Mouse (Mus musculus): ENCODE results near the gene Hhat. TPM values are rescaled to one million over a fixed set of nuclear protein-coding genes. Genes with fewer than 3 reads are reported as not detected.
A peak's percentile ranks its signal among the peaks of the same experiment; 100 is the strongest.

Gene Hhat
- polyA plus RNA-seq, 1 experiment from 2014 or later: 3.5 TPM

- no peaks in the 10 kb centered on the region for H3K9me3 ChIP-seq
- H3K4me3 ChIP-seq: no peak overlapping the region
- no peak overlapping the region for H3K4me2 ChIP-seq
- no peaks in the 10 kb centered on the region for H3K36me3 ChIP-seq
- no peak overlapping the region for H3K9ac ChIP-seq
- H3K27ac ChIP-seq (replicated peaks): no peak overlapping the region
- H3K4me1 ChIP-seq (replicated peaks): no peaks in the 10 kb centered on the region; the same call in 1 of the 2 replicates
- 31% methylated on average over 5 of the region's 5 CpGs for WGBS
- ATAC-seq (ENCODE audit: low FRiP score, low read depth): no peak
- no peaks in the 10 kb centered on the region for H3K27me3 ChIP-seq
These were observed 166.6 kb downstream of the Hhat start for GRCm38 (mm10) chr1:192604413-192604812.

GRCm38 (mm10) chr1:192603556-192603955 is 167.5 kb downstream of the Hhat start:
- Histone ChIP-seq H3K9ac (no peak overlapping the region), H3K27me3 (no peaks in the 10 kb centered on the region), H3K4me1 (replicated peaks) (no peaks in the 10 kb centered on the region; the same call in 1 of the 2 replicates), H3K4me2 (no peak overlapping the region), H3K9me3 (no peaks in the 10 kb centered on the region), H3K27ac (replicated peaks) (no peak overlapping the region), H3K36me3 (no peaks in the 10 kb centered on the region), H3K4me3 (no peak overlapping the region)
- 52% methylated on average over 7 of the region's 7 CpGs for WGBS
- ATAC-seq (ENCODE audit: low FRiP score, low read depth): no peak

GRCm38 (mm10) chr1:192601206-192601605 is 169.8 kb downstream of the Hhat start:
- WGBS: 90% methylated on average over 3 of the region's 3 CpGs
- no peaks in the 10 kb centered on the region for H3K27me3 ChIP-seq
- H3K4me3 ChIP-seq: no peak overlapping the region
- H3K9me3 ChIP-seq: no peaks in the 10 kb centered on the region
- H3K27ac ChIP-seq (replicated peaks): no peak overlapping the region
- H3K4me2 ChIP-seq: no peak overlapping the region
- no peaks in the 10 kb centered on the region for H3K36me3 ChIP-seq
- ATAC-seq (ENCODE audit: low FRiP score, low read depth): no peak
- H3K9ac ChIP-seq: no peak overlapping the region
- H3K4me1 ChIP-seq (replicated peaks): no peaks in the 10 kb centered on the region; the same call in 1 of the 2 replicates

GRCm38 (mm10) chr1:192599746-192600145 is 171.3 kb downstream of the Hhat start:
- H3K27ac ChIP-seq (replicated peaks): no peak overlapping the region
- H3K4me1 ChIP-seq (replicated peaks): no peaks in the 10 kb centered on the region; the same call in 1 of the 2 replicates
- no peak for ATAC-seq (ENCODE audit: low FRiP score, low read depth)
- no peaks in the 10 kb centered on the region for H3K36me3 ChIP-seq
- 92% methylated on average over 7 of the region's 7 CpGs for WGBS
- no peaks in the 10 kb centered on the region for H3K27me3 ChIP-seq
- no peak overlapping the region for H3K9ac ChIP-seq
- no peaks in the 10 kb centered on the region for H3K9me3 ChIP-seq
- H3K4me2 ChIP-seq: no peak overlapping the region
- no peak overlapping the region for H3K4me3 ChIP-seq

- Histone ChIP-seq H3K9ac (no peak overlapping the region), H3K4me3 (no peak overlapping the region), H3K9me3 (no peaks in the 10 kb centered on the region), H3K4me1 (replicated peaks) (no peaks in the 10 kb centered on the region), H3K4me2 (no peak overlapping the region), H3K36me3 (no peaks in the 10 kb centered on the region), H3K27me3 (no peaks in the 10 kb centered on the region), H3K27ac (replicated peaks) (no peak overlapping the region)
- ATAC-seq (ENCODE audit: low FRiP score, low read depth): peak; percentile 77; the same call in 1 of the 2 replicates
- WGBS: 41% methylated on average over 2 of the region's 2 CpGs
These were observed 172.6 kb downstream of the Hhat start for GRCm38 (mm10) chr1:192598380-192598779.

- H3K4me2 ChIP-seq: no peak overlapping the region
- 83% methylated on average over 4 of the region's 4 CpGs for WGBS
- H3K27me3 ChIP-seq: no peaks in the 10 kb centered on the region
- no peak for ATAC-seq (ENCODE audit: low FRiP score, low read depth)
- no peak overlapping the region for H3K4me3 ChIP-seq
- no peaks in the 10 kb centered on the region for H3K36me3 ChIP-seq
- H3K4me1 ChIP-seq (replicated peaks): no peaks in the 10 kb centered on the region
- no peak overlapping the region for H3K27ac ChIP-seq (replicated peaks)
- no peak overlapping the region for H3K9ac ChIP-seq
- H3K9me3 ChIP-seq: no peaks in the 10 kb centered on the region
These were observed 175.6 kb downstream of the Hhat start for GRCm38 (mm10) chr1:192595426-192595825.

- no peaks in the 10 kb centered on the region for H3K9me3 ChIP-seq
- H3K36me3 ChIP-seq: no peaks in the 10 kb centered on the region
- ATAC-seq (ENCODE audit: low FRiP score, low read depth): no peak
- WGBS: 54% methylated on average over 3 of the region's 3 CpGs
- no peaks in the 10 kb centered on the region for H3K27me3 ChIP-seq
- no peak overlapping the region for H3K4me2 ChIP-seq
- H3K27ac ChIP-seq (replicated peaks): no peak overlapping the region
- H3K9ac ChIP-seq: no peak overlapping the region
- H3K4me1 ChIP-seq (replicated peaks): no peaks in the 10 kb centered on the region
- no peak overlapping the region for H3K4me3 ChIP-seq
These were observed 177.5 kb downstream of the Hhat start for GRCm38 (mm10) chr1:192593492-192593891.

- Histone ChIP-seq H3K4me2 (no peak overlapping the region), H3K27ac (replicated peaks) (no peak overlapping the region), H3K4me1 (replicated peaks) (no peaks in the 10 kb centered on the region), H3K27me3 (no peaks in the 10 kb centered on the region), H3K4me3 (no peak overlapping the region), H3K36me3 (no peaks in the 10 kb centered on the region), H3K9me3 (no peaks in the 10 kb centered on the region), H3K9ac (no peak overlapping the region)
- no peak for ATAC-seq (ENCODE audit: low FRiP score, low read depth)
- 88% methylated on average over 9 of the region's 9 CpGs for WGBS
These were observed 183.6 kb downstream of the Hhat start for GRCm38 (mm10) chr1:192587451-192587850.

- Histone ChIP-seq H3K4me3 (no peak overlapping the region), H3K36me3 (no peaks in the 10 kb centered on the region), H3K27me3 (no peaks in the 10 kb centered on the region), H3K27ac (replicated peaks) (no peak overlapping the region), H3K9ac (no peak overlapping the region), H3K4me2 (no peak overlapping the region), H3K9me3 (no peaks in the 10 kb centered on the region), H3K4me1 (replicated peaks) (no peaks in the 10 kb centered on the region)
- no peak for ATAC-seq (ENCODE audit: low FRiP score, low read depth)
These were observed 185.7 kb downstream of the Hhat start for GRCm38 (mm10) chr1:192585289-192585688.

GRCm38 (mm10) chr1:192582921-192583320 is 188.1 kb downstream of the Hhat start:
- ATAC-seq (ENCODE audit: low FRiP score, low read depth): no peak
- Histone ChIP-seq H3K27me3 (no peaks in the 10 kb centered on the region), H3K27ac (replicated peaks) (no peak overlapping the region), H3K4me1 (replicated peaks) (no peaks in the 10 kb centered on the region), H3K9me3 (no peaks in the 10 kb centered on the region), H3K9ac (no peak overlapping the region), H3K4me2 (no peak overlapping the region), H3K36me3 (no peaks in the 10 kb centered on the region), H3K4me3 (no peak overlapping the region)
- WGBS: 87% methylated on average over 2 of the region's 2 CpGs

GRCm38 (mm10) chr1:192564691-192565090 is 206.3 kb downstream of the Hhat start:
- H3K27me3 ChIP-seq: no peaks in the 10 kb centered on the region
- H3K4me2 ChIP-seq: no peak overlapping the region
- ATAC-seq (ENCODE audit: low FRiP score, low read depth): no peak
- 0 out of 2 replicates have a peak, but pooled peaks cover 3% of the 10 kb centered on the region for H3K9me3 ChIP-seq
- no peak overlapping the region for H3K9ac ChIP-seq
- no peaks in the 10 kb centered on the region for H3K36me3 ChIP-seq
- no peak overlapping the region for H3K4me3 ChIP-seq
- no peaks in the 10 kb centered on the region for H3K4me1 ChIP-seq (replicated peaks)
- H3K27ac ChIP-seq (replicated peaks): no peak overlapping the region

GRCm38 (mm10) chr1:192559341-192559740 is 211.7 kb downstream of the Hhat start:
- H3K4me2 ChIP-seq: no peak overlapping the region
- ATAC-seq (ENCODE audit: low FRiP score, low read depth): no peak

GRCm38 (mm10) chr1:192557978-192558594 is 212.9 kb downstream of the Hhat start:
- ATAC-seq (ENCODE audit: low FRiP score, low read depth): peak; percentile 79; the same call in 1 of the 2 replicates
- H3K27me3 ChIP-seq: no peaks in the 10 kb centered on the region
- H3K4me3 ChIP-seq: no peak overlapping the region
- no peaks in the 10 kb centered on the region for H3K9me3 ChIP-seq
- H3K9ac ChIP-seq: no peak overlapping the region
- H3K27ac ChIP-seq (replicated peaks): no peak overlapping the region
- WGBS: 32% methylated on average over 5 of the region's 5 CpGs
- no peaks in the 10 kb centered on the region for H3K36me3 ChIP-seq
- H3K4me2 ChIP-seq: no peak overlapping the region
- no peaks in the 10 kb centered on the region for H3K4me1 ChIP-seq (replicated peaks)

More at GRCm38 (mm10) chr1:192559341-192559740, 211.7 kb downstream of the Hhat start:
- no peaks in the 10 kb centered on the region for H3K36me3 ChIP-seq
- no peaks in the 10 kb centered on the region for H3K27me3 ChIP-seq
- H3K4me1 ChIP-seq (replicated peaks): no peaks in the 10 kb centered on the region
- H3K9me3 ChIP-seq: no peaks in the 10 kb centered on the region
- H3K4me3 ChIP-seq: no peak overlapping the region
- H3K9ac ChIP-seq: no peak overlapping the region
- H3K27ac ChIP-seq (replicated peaks): no peak overlapping the region
- 81% methylated on average over 1 of the region's 1 CpGs for WGBS

All from hindbrain, embryonic 15.5 days (tissue).